Mouse (Mus musculus) C2C12 (cell line): ENCODE results near the gene Tlcd2.

Experiments used
- CTCF ChIP-seq: IDR thresholded peaks from one replicate; pipeline ENCODE4 v1.5.1; 2011; ENCODE audit not compliant: control insufficient read depth, insufficient read depth, insufficient read length
- FOSL1 ChIP-seq: IDR thresholded peaks from one replicate; pipeline ENCODE4 v1.8.0; 2011; ENCODE audit warnings: mild to moderate bottlenecking, low read length; ENCODE audit not compliant: poor library complexity, insufficient read depth, severe bottlenecking
- MAX ChIP-seq: IDR thresholded peaks from one replicate; pipeline ENCODE4 v1.6.1; 2011; ENCODE audit warnings: mild to moderate bottlenecking, control low read depth
- MYOD1 ChIP-seq: IDR thresholded peaks from one replicate; pipeline ENCODE4 v1.6.1; 2011; ENCODE audit warnings: low read depth; ENCODE audit not compliant: control insufficient read depth, insufficient read length
- MYOG ChIP-seq: IDR thresholded peaks from one replicate; pipeline ENCODE4 v1.6.1; 2011; ENCODE audit not compliant: control insufficient read depth, insufficient read length; ENCODE audit errors: extremely low read depth
- USF1 ChIP-seq: IDR thresholded peaks from one replicate; pipeline ENCODE4 v1.6.1; 2011; ENCODE audit warnings: low read depth, mild to moderate bottlenecking, control low read depth, moderate library complexity

GRCm38 (mm10) chr11:75434138-75434537 is 27.4 kb upstream of the Tlcd2 start:
- no peak for TF ChIP-seq CTCF
- TF ChIP-seq USF1: no peak
- no peak for TF ChIP-seq FOSL1
- no peak for TF ChIP-seq MYOD1
- no peak for TF ChIP-seq MYOG
- no peak for TF ChIP-seq MAX
